Mouse (Mus musculus) limb, embryonic 14.5 days (tissue): Measurements from ENCODE around the gene Tmem200a. TPM values are rescaled to one million over a fixed set of nuclear protein-coding genes. Genes with fewer than 3 reads are reported as not detected.

Experiments used
- ATAC-seq: fragments of 200-750 bp; cut with Nextera tagmentation; 2 replicates; pipeline ENCODE4 v1.8.0; 2017; ENCODE audit warnings: low read depth, moderate number of reproducible peaks, moderate TSS enrichment; ENCODE audit not compliant: low FRiP score
- DNase-seq: peaks from one replicate; pipeline ENCODE4 v3.0.0-alpha.2; 2015; ENCODE audit warnings: low spot score
- H3K27ac ChIP-seq: fragments of 300-500 bp; sonication (generic); replicated peaks from 2 replicates; pipeline ENCODE4 v1.5.1; 2014; ENCODE audit warnings: low read depth, mild to moderate bottlenecking, low read length, moderate library complexity, mixed read lengths
- H3K27me3 ChIP-seq: fragments of 300-500 bp; sonication (generic); 2 replicates; pipeline ENCODE4 v1.6.1; 2014; ENCODE audit warnings: low read length, mixed read lengths; ENCODE audit not compliant: control insufficient read depth, insufficient read depth
- H3K36me3 ChIP-seq: fragments of 300-500 bp; sonication (generic); 2 replicates; pipeline ENCODE4 v1.6.1; 2014; ENCODE audit warnings: mild to moderate bottlenecking, low read length, moderate library complexity, mixed read lengths; ENCODE audit not compliant: control insufficient read depth, insufficient read depth
- H3K4me1 ChIP-seq: fragments of 300-500 bp; sonication (generic); 2 replicates; pipeline ENCODE4 v1.6.1; 2014; ENCODE audit warnings: antibody characterized with exemption, low read length, mixed read lengths; ENCODE audit not compliant: control insufficient read depth, insufficient read depth
- H3K4me2 ChIP-seq: fragments of 300-500 bp; sonication (generic); replicated peaks from 2 replicates; pipeline ENCODE4 v1.6.1; 2014; ENCODE audit warnings: low read depth, mild to moderate bottlenecking, low read length, moderate library complexity; ENCODE audit not compliant: severe bottlenecking
- H3K4me3 ChIP-seq: fragments of 300-500 bp; sonication (generic); replicated peaks from 2 replicates; pipeline ENCODE4 v1.5.1; 2014; ENCODE audit warnings: low read length
- H3K9ac ChIP-seq: fragments of 300-500 bp; sonication (generic); 2 replicates; pipeline ENCODE4 v1.6.1; 2014; ENCODE audit warnings: mild to moderate bottlenecking, low read depth, low read length, moderate library complexity; ENCODE audit not compliant: severe bottlenecking
- H3K9me3 ChIP-seq: fragments of 300-500 bp; sonication (generic); 2 replicates; pipeline ENCODE4 v1.6.1; 2016; ENCODE audit warnings: low read length; ENCODE audit not compliant: control insufficient read depth
- POLR2A ChIP-seq: fragments of 200-500 bp; IDR thresholded peaks from 2 replicates; pipeline ENCODE4 v1.8.0; 2012; ENCODE audit warnings: inconsistent platforms, mild to moderate bottlenecking, moderate library complexity, borderline replicate concordance; ENCODE audit not compliant: insufficient read depth, insufficient read length; ENCODE audit errors: extremely low read depth
- WGBS: fragments of 180-500 bp; shearing (Covaris S2); extraction: QIAGEN DNeasy Blood & Tissue Kit; methylation state at CpG from one replicate; pipeline ENCODE4 v1.1.7; 2014; 5-methylcytosine and 5-hydroxymethylcytosine counted together
- polyA plus RNA-seq, 2 experiments: library from polyadenylated mRNA; depleted of rRNA in 1 of 2; stranded (reverse) in 1 of 2; unstranded in 1 of 2; fragments of >200 nt; fragmentation: Nextera tagmentation in 1 of 2; extraction: Ambion mirVana in 1 of 2; gene quantifications; 2 replicates each; pipeline versions ENCODE4 v1.2.1 to v1.2.3; 2012 to 2014

The Tmem200a gene
- polyA plus RNA-seq, 2 experiments: 8.2 to 11.3 TPM

GRCm38 (mm10) chr10:25984056-25984455, 94.8 kb downstream of the Tmem200a start:
- Histone ChIP-seq H3K36me3 (no peaks in the 10 kb centered on the region), H3K4me2 (no peak overlapping the region), H3K9ac (no peak overlapping the region), H3K27me3 (no peaks in the 10 kb centered on the region), H3K4me3 (no peak overlapping the region), H3K27ac (no peak overlapping the region), H3K4me1 (no peaks in the 10 kb centered on the region), H3K9me3 (no peaks in the 10 kb centered on the region)
- ATAC-seq (no peak), DNase-seq (no peak)
- 76% methylated on average over 2 of the region's 2 CpGs for WGBS
- no peak for TF ChIP-seq POLR2A

GRCm38 (mm10) chr10:25982617-25983016, 96.2 kb downstream of the Tmem200a start:
- WGBS: 51% methylated on average over 1 of the region's 1 CpGs
- DNase-seq: no peak
- no peaks in the 10 kb centered on the region for H3K36me3 ChIP-seq
- H3K9me3 ChIP-seq: no peaks in the 10 kb centered on the region
- no peak for TF ChIP-seq POLR2A
- no peaks in the 10 kb centered on the region for H3K4me1 ChIP-seq
- H3K9ac ChIP-seq: no peak overlapping the region
- H3K4me2 ChIP-seq: no peak overlapping the region
- H3K27me3 ChIP-seq: no peaks in the 10 kb centered on the region
- ATAC-seq: no peak
- H3K27ac ChIP-seq: no peak overlapping the region
- H3K4me3 ChIP-seq: no peak overlapping the region

- 46% methylated on average over 4 of the region's 4 CpGs for WGBS
- DNase-seq (no peak), ATAC-seq (no peak)
- no peaks in the 10 kb centered on the region for H3K36me3 ChIP-seq
- H3K4me1 ChIP-seq: no peaks in the 10 kb centered on the region
- TF ChIP-seq POLR2A: no peak
- no peaks in the 10 kb centered on the region for H3K9me3 ChIP-seq
- H3K4me2 ChIP-seq: no peak overlapping the region
- no peak overlapping the region for H3K27ac ChIP-seq
- H3K9ac ChIP-seq: no peak overlapping the region
- no peak overlapping the region for H3K4me3 ChIP-seq
- H3K27me3 ChIP-seq: no peaks in the 10 kb centered on the region
These were observed 116.0 kb downstream of the Tmem200a start for GRCm38 (mm10) chr10:25962863-25963262.

GRCm38 (mm10) chr10:25961066-25961465, 117.8 kb downstream of the Tmem200a start:
- ATAC-seq (no peak), DNase-seq (no peak)
- Histone ChIP-seq H3K4me3 (no peak overlapping the region), H3K36me3 (no peaks in the 10 kb centered on the region), H3K4me1 (no peaks in the 10 kb centered on the region), H3K27me3 (no peaks in the 10 kb centered on the region), H3K4me2 (no peak overlapping the region), H3K9ac (no peak overlapping the region), H3K27ac (no peak overlapping the region), H3K9me3 (no peaks in the 10 kb centered on the region)
- no peak for TF ChIP-seq POLR2A
- WGBS: 79% methylated on average over 2 of the region's 2 CpGs

DNA sequence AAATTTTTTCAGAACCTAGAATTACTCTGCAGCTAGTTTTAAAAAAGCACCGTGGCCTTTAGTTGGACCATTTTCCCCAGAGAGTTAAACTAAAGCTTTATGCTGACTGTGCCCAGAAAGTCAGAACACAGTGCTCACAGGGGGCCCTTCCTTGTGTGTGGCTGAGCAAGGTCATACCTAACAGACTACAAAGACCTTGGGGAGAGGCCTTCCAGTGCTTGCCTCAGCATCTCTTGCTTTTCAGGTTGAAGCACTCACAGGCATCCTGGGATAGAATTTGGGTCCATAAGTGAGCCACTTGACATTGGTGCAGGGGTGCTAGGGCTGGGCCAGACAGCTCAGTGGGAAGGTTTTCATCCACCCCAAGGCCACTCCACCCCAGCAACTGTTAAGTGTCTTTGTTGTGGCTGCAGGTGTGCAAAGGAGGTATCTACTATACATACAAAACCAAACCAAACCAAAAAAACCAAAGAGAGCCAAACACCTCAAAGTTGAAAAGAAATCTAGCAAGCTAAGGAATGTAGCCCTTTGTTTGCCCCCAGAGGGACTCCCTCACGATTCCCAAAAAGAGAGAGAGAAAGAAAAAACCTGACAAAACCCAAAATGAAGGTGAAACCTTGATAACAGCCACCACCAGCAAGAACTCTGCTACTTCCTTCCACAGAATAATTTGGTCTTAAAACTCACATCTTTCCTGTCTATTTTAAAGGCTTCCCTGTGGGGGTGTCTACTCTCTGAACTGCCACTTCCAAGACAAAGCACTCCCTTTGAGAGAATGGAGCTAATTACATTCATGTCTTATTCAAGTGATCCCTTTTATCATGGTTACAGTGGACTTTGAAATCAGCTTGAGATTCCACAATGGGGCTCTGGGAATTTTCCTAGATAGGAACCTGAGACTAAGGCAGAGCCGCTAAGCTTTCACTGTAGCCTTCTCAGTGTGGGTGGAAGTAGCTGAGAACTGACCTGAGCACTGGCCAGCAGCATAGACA, 119.8 kb downstream of the Tmem200a start:
- no peaks in the 10 kb centered on the region for H3K27me3 ChIP-seq
- no peak overlapping the region for H3K27ac ChIP-seq
- H3K4me3 ChIP-seq: no peak overlapping the region
- TF ChIP-seq POLR2A: no peak
- H3K4me1 ChIP-seq: no peaks in the 10 kb centered on the region
- no peak overlapping the region for H3K4me2 ChIP-seq
- H3K9me3 ChIP-seq: no peaks in the 10 kb centered on the region
- no peak for ATAC-seq
- no peak overlapping the region for H3K9ac ChIP-seq
- no peak for DNase-seq
- H3K36me3 ChIP-seq: no peaks in the 10 kb centered on the region
- WGBS: 60% methylated on average over 3 of the region's 3 CpGs
